Mouse (Mus musculus): ENCODE results near the gene Slc26a9. TPM values are rescaled to one million over a fixed set of nuclear protein-coding genes. Genes with fewer than 3 reads are reported as not detected.

Gene Slc26a9
- not detected in 2 replicates for total RNA-seq (2014; fragmentation: Nextera tagmentation)
- 0.04 TPM in 1 of 2 replicates, not detected in the other for total RNA-seq (2017)

DNA sequence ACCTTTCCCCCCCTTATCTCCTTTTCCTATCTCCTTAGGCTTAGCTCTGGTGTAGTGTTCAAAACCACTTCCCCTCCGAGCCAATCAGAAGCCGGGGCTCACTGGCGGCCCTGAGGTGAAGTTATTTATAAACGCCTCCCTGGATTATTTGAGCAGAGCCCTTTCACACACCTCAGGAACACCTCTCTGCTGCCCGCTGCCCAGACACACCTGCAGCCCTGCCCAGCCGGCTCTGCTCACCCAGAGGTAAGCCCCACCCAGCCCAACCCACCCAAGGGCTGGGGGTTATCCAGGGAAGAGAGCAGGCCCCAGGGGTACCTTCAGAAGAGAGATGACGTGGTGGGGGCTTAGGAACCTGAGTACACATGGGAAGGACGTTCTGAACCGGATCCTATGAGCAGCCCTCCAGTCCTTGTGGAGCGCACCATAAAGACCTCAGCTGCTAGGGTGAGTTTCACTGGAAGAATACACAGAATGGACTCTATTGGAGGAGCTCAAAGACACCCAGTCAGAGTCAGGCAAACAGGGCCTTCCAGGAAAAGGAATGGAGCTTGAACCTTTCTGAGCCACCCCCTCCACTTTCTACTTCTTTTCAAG, at the start of gene Slc26a9:
Gene Slc26a9 (plus strand): TSS at position 155 of the 597 bp plus-strand sequence.
- no peak for ATAC-seq (replicated peaks; ENCODE audit: poor library complexity, severe bottlenecking)

DNA sequence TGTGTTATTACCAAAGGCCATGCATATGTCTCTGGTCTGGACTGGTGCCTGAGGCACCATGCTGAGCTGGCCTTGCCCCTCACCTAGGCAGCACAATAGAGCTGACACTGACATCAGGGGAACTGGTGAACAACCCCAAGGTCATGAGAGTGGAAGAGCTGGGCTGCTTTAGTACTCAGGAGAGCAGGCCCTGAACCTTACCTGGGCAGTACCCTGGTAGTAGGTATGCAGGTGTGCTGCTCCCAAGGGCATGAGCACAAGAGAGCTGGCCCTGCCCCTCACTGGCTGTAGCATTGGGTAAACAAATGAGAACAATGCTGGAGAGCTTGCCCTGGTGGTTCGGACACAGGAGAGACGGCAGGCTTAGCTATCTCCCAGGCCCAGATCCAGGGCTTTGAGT, 48.5 kb upstream of the Slc26a9 start:
- no peak for ATAC-seq (replicated peaks; ENCODE audit: poor library complexity, severe bottlenecking)

DNA sequence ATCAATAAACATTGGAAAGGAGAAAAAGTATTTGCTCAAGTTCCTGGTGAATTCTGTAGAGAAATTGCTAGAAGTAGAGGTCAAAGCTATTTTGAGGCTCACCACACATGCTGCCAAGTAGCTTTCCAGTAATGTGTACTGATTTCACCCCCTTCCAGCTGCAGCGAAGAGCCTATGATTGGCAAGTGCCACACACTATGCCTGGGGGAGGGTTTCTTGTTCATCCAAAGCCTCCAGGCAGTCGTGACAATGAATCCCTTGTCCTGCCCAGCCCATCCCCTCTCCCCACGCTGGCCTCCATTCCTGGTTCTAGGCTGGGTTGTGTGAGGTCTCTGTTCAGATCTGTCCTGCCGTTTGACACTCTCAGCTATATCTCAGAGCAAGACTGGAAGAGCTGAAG, 47.5 kb upstream of the Slc26a9 start:
- no peak for ATAC-seq (replicated peaks; ENCODE audit: poor library complexity, severe bottlenecking)

DNA sequence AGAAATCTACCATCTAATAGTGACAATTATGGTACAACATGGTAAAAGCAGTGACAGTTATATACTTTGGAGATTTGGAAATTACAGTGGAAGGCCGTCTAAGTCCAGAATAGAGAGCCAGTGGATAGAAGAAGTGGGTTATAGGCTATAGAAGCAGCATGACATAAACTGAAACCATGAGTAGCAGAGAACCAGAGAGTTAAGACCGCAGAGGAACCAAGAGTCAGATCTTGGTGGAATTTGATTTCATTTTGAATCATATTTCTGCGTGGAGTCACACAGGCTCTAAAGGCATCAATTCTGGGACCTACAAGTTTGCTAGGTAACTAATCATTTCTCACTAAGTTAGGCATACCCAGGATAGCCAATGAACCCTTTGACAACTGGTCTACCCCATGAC, 45.1 kb upstream of the Slc26a9 start:
- no peak for ATAC-seq (replicated peaks; ENCODE audit: poor library complexity, severe bottlenecking)

DNA sequence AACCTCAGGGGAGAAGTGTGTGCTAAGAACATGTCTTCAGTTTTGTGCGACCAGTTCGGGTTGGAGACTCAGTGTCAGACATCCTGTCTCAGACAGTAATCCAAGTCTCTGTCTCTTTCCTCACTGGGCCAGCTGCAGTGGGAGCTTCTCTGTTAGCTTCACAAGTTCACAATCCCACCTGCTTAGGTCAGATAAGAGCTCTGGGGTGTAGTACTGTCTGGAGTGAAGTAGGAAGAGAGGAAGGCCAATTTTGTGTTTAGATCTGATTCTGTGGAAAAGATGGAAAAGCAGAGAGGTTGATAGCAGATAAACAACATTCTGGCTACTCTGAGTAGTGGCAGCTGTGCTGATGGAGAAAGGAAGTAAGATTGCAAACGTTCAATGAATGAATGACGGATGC, 44.2 kb upstream of the Slc26a9 start:
- ATAC-seq (replicated peaks; ENCODE audit: poor library complexity, severe bottlenecking): no peak

DNA sequence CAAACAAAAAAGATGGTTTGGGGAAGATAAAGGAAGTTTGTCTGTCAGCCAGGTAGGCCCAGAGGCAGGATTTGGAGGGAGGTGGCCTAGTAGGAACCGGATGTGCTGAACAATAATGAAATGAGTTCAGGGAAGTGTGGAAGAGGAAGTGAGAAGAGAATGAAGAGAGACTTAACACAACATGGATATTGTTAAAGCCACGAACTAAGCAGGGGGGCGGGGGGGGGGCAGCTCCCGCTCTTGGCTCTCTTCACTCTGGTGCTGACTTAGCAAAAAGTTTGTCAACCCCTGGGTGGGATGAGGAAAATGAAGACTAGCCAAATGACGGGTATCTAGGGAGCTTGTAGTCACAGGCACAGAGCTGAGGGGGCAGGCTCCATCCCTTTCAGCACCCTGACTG, 43.4 kb upstream of the Slc26a9 start:
- ATAC-seq (replicated peaks; ENCODE audit: poor library complexity, severe bottlenecking): peak; percentile 77

DNA sequence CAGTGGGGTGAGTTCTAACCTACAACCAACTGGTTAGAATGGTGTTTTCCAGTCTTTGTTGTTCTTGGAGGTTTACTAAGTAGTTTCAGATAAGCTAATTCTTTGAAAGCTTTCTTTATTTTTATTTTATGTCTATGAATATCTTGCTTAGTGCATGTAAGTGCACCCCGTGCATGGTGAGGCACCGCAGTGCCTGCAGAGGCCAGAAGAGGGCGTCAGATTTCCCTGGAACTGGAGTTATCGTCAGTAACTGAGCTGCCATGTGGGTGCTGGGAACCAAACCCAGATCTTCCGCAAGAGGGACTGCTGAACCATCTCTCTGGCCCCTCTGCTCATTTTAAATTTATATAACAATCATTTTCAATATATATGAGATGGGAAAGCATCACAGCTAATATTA, 42.4 kb upstream of the Slc26a9 start:
- ATAC-seq (replicated peaks; ENCODE audit: poor library complexity, severe bottlenecking): no peak

DNA sequence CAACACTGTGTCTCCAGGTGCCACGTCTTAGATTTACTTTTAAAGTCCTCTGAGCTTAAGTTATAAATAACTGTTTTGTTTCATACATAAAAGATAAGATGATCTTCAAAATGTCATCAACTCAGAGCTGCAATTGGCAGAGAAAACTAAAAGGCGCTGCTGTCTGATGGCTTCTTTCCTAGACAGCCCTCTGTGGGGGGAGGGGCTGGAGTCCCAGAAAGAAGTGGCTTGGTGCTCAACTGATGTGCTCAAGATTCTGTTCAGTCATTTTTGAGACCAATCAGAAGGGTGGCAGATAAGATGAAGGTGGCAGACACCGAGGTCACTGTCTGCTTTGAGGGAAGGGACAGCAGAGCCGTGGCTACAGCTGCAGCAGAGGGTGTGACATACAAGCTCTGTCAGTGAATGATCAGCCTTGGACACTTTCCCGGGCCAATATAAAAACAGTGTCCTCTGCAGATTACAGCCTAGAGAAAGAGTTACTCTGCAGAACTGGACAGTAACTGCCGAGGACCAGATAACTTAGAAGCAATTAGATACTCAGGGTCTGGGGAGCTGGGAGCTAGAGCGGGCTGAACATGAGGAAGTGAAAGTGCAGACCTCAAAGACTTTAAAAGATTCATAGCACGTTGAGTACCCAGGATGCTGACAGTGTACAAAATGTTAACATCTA, 41.6 kb upstream of the Slc26a9 start:
- peak; percentile 65 for ATAC-seq (replicated peaks; ENCODE audit: poor library complexity, severe bottlenecking)

DNA sequence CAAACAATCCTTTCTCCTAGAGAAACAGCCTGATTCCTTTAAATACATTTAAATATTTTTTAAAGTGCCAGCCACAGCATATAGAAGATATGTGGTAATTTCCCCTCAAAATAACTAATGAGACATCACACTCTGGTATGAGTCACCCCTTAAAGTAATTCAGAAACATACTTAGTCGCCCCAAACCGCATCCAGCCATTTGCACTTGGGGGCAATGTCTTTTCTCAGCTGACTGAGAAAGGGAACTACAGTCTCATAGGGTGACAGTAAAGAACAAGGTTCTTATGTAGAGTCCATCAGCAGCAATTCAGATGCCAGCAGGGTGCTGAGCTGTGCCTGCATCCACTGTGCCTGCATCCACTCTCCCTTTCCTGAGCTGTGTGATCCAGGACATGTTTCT, 40.3 kb upstream of the Slc26a9 start:
- peak; percentile 67 for ATAC-seq (replicated peaks; ENCODE audit: poor library complexity, severe bottlenecking)

DNA sequence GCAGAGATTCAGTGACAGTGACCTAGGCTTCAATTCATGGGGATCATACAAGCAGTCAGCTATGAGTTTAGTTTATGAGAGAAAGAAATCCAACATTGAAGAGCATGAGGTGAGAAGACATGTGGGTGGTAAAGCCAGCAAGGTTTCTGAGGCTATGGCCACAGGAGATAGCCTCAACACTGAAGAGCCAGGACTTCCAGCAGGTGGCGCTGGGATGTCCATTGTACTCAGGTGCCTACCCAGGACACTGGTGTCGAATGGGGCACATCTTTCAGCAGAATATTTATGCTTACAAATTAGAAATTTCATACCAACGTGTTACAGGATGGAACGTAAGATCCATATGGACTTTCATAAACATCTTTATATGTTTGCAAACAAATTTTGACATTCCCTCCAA, 35.5 kb upstream of the Slc26a9 start:
- peak; percentile 54 for ATAC-seq (replicated peaks; ENCODE audit: poor library complexity, severe bottlenecking)

DNA sequence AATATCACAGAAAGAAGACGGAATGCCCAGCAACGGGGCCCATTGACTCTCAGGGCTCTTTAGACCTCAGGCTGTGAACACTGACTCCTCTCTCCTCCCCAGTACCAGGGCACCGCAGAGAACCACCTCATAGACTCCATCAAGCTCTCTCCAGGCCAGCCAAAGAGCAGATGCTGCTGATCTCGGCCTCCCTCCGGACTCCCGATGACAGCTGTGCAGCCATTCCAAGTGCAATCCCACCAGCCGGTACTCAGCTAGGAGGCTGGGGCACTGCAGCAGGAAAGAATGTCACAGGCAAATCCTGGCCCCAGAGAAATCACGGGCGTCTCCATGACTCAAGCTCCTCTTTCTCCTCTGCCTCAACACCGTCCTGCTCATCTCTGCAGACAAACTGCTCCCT, 32.3 kb upstream of the Slc26a9 start:
- ATAC-seq (replicated peaks; ENCODE audit: poor library complexity, severe bottlenecking): no peak

DNA sequence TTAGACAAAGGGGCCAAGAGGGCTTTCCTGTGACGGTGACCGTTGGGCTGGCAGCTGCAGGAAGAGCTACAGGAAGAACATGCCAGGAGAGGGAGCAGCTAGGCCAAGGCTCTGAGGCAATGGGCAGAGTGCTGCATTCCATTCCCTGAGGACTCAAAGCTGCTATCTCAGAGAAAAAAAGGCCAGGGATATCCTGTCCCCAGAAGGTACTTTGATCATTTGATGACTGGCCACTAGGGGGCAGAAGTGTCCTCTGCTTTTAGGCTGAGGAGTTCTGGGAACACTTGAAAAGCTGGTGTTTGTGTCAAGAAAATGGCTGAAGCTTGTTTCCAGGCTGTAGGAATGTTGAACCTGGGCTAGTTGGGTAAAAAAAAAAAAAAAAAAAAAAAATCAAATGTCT, 31.4 kb upstream of the Slc26a9 start:
- peak; percentile 50; the same call in 1 of the 2 replicates for ATAC-seq (replicated peaks; ENCODE audit: poor library complexity, severe bottlenecking)

DNA sequence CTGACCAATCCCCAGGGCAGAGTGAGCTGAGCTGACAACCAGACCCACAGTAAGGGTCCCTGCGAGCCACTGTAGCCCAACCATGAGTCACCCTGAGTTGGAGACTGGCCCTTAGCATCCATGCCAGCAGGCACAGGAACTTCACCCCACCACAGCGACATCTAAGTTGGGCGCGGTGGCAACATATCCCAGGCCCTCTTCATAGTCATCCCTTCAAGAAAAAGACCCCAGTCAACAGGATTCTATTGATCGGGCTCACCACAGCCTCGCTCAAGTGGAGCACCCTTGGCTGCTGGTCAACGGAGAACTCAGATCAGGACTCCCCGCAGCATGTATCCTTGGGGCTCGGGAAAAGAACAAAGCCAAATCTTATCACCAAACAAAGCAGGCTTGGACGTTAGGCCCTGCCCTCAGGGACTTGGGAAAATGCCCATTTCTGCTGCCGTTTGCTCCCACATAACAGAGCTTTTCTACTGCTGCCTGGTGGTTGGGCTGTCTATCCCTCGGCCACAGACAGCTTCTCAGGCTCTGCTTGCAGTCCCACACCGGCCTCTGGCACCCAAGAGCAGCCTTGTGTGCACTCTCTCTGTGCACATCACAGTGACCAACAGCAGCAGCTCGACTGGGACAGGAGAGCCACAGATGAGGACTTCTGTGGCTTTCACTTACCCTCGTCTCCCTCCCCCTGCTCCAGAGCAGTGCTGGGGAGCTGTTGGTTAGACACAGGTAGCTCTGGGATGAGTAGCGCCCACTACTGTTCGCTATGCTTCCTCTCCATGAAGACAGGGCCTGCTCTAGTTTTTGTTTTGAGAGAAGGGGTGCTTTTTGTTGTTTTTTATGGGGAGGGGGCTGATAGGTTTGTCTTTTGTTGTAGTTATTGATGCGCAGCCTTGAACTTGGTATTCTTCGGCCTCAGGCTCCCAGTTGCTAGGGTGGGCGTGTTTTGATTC, 29.2 kb upstream of the Slc26a9 start:
- ATAC-seq (replicated peaks; ENCODE audit: poor library complexity, severe bottlenecking): no peak

DNA sequence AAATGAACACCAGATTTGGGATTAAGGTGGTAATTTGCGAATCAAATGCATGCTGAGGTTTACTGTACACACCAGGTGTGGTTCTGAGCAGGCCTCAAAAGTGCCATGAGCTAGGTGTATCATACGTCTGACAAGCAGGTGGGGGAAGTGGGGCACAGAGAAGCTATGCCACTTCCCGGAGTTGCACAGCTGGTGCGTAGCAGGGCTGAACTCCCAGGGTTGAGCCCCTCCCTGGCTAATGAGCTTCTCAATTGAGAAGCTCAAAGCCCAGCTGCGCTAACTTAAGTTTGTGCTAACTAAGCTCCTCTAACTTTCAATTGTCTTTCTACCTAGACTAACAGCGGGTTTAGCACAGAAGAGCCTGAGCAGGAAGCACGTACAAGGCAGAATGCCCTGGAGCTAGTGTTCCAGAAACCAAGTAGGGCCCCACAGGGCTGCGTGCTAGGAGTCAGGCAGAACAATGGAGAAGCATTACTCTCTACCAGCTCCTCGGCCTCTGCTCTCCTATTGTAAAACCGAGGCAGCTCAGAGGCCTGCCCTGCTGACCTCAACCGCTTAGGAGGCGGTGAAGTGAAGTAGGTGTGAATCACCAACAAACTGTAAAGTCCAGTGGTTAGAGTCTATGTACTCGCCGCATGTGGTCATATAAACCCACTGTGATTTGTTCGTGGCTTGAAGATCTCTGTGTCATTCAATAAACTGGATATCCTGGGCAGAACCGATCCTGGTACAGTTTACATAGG, 24.7 kb upstream of the Slc26a9 start:
- ATAC-seq (replicated peaks; ENCODE audit: poor library complexity, severe bottlenecking): no peak

DNA sequence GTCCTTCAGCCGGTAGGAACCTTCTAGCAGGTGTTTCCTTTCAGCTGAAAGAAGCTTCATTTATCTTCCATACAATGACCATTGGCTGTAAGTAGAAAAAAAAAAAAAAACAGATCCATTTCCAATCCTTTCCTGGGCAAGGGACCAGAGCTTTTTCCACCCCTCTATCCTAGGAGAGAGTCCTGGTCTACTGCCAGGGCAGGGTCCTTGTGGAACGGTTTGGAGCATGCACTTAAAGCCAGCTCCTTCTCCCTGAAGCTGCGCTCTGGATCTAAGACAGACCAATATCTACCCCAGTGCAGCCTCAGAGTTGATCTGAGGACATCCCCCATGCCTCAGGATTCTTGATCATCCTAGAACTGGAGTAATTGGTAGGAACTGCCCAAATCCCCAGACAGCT, 21.8 kb upstream of the Slc26a9 start:
- ATAC-seq (replicated peaks; ENCODE audit: poor library complexity, severe bottlenecking): no peak

DNA sequence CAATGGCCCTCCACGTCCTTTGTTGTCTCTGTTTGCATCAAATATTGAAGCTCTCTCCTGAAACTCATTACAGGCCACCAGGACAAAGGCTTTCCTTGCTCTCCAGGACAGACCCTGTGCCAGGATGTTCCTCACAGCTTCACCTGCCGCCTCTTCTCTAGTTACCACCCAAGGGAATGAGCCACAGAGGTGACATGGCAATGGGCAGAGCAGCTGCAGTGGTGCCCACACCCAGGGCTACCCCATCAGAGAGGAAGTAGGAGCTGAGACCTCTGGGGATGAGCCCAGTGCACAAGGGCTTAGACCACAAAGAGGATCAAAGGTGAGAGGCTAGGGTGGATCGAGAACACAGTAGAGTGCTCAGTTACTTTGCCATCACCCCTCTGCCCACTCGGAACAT, 20.3 kb upstream of the Slc26a9 start:
- ATAC-seq (replicated peaks; ENCODE audit: poor library complexity, severe bottlenecking): no peak

DNA sequence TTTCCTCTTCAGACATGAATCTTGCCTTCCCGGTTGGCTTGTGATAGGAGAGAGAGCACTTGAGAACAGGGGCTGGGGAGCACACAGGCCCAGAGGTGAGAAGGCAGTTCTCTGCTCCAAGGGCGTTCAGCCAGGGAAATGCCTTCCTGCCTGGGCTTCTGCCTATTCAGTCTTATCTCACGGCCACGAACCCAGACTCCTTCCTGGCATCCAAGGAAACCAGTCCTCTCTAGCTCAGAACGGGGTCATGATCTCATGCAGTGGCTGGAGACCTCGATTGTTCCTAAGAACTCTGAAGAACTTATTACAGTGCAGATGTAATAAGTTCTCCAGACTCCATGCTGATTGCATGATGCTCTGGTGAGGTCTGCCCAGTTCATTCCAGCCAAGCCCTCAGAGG, 17.2 kb upstream of the Slc26a9 start:
- no peak for ATAC-seq (replicated peaks; ENCODE audit: poor library complexity, severe bottlenecking)

DNA sequence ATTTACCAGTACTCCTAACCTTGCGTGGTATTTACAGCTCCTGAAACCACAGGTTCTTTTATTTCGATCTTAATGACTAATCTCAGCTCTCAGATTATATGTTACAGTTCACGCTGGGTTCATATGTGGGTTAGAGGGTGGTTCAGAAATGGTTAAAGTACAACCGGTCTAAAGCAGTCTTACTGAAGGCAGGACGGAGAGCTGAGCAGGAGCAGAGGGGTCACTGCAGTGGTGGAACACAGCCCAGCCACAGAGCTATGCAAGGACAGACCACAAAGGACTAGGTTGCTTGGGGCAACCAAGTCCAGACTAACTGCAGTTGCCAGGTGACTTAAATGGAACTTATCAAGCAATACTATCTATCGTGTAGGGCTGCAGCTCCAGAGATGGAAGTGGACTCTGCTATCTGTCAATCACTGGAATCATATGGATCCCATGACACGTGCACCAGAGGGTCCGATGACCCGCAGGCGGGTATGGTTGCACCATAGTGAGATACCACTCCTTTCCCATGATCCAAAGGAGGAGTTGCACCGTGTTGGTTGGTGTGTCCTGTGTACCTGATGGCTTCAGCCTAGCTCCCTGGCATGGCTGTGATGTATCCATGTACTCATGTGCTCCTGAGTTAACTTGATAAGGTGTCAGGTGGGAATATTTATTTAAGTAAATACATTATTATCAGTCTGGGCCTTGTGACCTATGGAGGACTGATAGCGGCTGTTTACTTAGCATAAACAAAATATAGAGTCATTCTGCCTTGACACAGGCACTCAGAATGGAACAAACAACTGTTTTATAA, 13.0 kb upstream of the Slc26a9 start:
- ATAC-seq (replicated peaks; ENCODE audit: poor library complexity, severe bottlenecking): no peak

DNA sequence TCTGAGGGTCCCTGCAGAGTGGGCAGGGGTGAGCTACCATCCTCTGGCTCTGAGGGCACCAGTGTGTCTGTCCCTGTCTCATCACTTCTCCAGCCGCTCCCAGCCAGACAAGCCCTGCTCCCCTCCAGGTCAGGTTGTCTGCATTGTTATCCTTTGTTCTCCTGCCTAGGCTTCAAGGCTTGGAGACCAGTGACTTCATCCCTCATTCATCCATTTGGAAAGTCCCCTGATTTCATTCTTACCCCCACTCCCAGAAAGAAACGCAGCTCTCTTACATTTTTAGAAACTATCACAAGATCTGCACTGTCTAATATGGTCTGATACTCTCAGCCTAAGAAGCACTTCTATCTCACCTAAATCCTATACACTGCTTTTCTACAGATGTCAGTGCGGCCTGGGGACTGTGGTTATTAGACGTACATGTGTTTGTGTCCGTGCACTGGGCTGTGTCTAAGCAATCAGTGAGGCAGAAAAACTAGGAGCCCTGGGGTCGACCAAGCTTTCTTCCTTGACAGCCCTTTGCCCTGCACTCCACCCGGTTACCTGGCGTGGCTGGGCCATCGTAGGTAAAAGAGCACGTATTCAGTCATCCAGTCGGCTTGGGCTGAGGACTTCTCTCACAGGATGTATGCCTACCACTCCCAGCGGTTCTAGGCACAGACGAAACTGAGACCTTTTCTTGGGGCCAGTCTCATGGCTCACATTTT, 10.2 kb upstream of the Slc26a9 start:
- no peak for ATAC-seq (replicated peaks; ENCODE audit: poor library complexity, severe bottlenecking)

Measured in granulocyte monocyte progenitor cell, adult 5-6 weeks (primary cell).